Mouse (Mus musculus): ENCODE measurements around the gene Gm3336. TPM values are rescaled to one million over a fixed set of nuclear protein-coding genes. Genes with fewer than 3 reads are reported as not detected.

Gene Gm3336
- polyA plus RNA-seq, 1 experiment from 2014 or later, result not detected

GRCm38 (mm10) chr8:70720739-70721138, 2.4 kb downstream of the Gm3336 start:
- no peaks in the 10 kb centered on the region for H3K36me3 ChIP-seq
- H3K27ac ChIP-seq, result no peak overlapping the region
- H3K9ac ChIP-seq, result no peak overlapping the region
- WGBS, result 5% methylated on average over 3 of the region's 3 CpGs
- no peaks in the 10 kb centered on the region for H3K9me3 ChIP-seq
- no peak overlapping the region for H3K4me3 ChIP-seq
- no peak for ATAC-seq (ENCODE audit: insufficient number of reproducible peaks, low FRiP score, low TSS enrichment, low read depth)
- H3K27me3 ChIP-seq, result 0 out of 2 replicates have a peak, but pooled peaks cover 8% of the 10 kb centered on the region
- H3K4me1 ChIP-seq, result peaks cover 3% of the 10 kb centered on the region; the same call in 1 of the 2 replicates
- no peak overlapping the region for H3K4me2 ChIP-seq

DNA sequence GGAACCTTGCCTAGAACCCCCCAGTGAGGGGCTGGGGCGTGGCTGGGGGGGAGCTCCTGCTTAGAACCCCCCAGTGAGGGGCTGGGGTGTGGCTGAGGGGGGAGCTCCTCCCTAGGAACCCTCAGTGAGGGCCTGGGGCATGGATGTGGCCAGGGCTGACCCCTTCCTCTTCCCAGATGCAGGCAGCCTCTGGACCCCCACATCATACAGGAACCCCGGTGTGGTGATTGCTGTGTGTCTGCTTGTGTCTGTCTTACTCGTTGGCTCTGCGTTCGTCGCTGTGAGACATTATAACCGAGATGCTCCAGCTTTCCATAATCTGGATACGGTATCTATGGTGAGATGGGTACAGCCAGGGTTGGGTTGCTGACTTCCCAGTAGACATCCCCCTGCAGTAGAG, 3.3 kb downstream of the Gm3336 start:
- Histone ChIP-seq H3K4me1 (peaks cover 3% of the 10 kb centered on the region; the same call in 1 of the 2 replicates), H3K36me3 (no peaks in the 10 kb centered on the region), H3K4me3 (no peak overlapping the region), H3K4me2 (no peak overlapping the region), H3K9me3 (no peaks in the 10 kb centered on the region), H3K9ac (no peak overlapping the region), H3K27me3 (peaks cover 15% of the 10 kb centered on the region), H3K27ac (no peak overlapping the region)
- WGBS, result 78% methylated on average over 8 of the region's 8 CpGs
- no peak for ATAC-seq (ENCODE audit: insufficient number of reproducible peaks, low FRiP score, low TSS enrichment, low read depth)

DNA sequence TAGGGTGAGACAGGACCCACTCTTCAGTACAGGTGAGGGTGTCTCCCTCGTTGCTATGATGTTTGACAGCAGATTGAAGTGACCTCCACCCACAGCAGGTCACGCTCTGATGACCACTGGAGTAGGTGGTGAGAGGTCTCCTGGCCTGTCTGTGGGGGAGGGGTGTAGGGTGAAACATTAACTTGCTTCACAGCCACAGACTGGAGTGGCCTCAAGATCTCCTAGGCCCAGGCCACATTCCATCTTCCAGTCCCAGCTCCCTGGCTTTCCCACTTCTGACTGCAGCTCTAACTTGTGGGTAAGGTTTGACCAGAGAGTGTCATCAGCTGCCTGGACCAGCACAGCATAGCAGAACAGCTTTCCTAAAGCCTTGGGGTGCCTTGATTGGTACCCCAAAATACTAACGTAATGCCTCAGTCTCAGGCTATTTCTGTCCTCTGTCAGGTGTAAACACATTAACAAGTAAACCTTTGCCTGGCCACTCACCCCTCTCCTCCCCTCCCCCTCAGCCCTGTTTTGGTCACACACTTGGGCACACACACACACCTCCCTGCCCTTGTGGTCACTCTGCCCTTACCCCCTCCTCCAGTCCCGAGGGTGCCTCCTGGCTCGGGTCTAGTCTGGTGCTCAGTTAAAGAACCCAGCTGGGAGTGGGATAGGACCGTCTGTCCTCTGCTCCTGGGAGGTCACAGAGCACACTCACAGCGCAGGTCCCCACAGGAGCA, 5.3 kb downstream of the Gm3336 start, which contains the start of gene Pde4c:
Pde4c (plus strand) TSS at position 235 of the 725 bp plus-strand sequence.
- H3K9me3 ChIP-seq, result no peaks in the 10 kb centered on the region
- peaks cover 27% of the 10 kb centered on the region for H3K27me3 ChIP-seq
- H3K9ac ChIP-seq, result no peak within 1 kb of the TSS
- no peaks in the 10 kb centered on the region for H3K4me1 ChIP-seq
- H3K36me3 ChIP-seq, result no peaks in the 10 kb centered on the region
- H3K4me2 ChIP-seq, result no peak within 1 kb of the TSS
- ATAC-seq (ENCODE audit: insufficient number of reproducible peaks, low FRiP score, low TSS enrichment, low read depth), result no peak
- WGBS, result 62% methylated on average over 7 of the region's 7 CpGs
- no peak within 1 kb of the TSS for H3K4me3 ChIP-seq
- H3K27ac ChIP-seq, result no peak within 1 kb of the TSS

DNA sequence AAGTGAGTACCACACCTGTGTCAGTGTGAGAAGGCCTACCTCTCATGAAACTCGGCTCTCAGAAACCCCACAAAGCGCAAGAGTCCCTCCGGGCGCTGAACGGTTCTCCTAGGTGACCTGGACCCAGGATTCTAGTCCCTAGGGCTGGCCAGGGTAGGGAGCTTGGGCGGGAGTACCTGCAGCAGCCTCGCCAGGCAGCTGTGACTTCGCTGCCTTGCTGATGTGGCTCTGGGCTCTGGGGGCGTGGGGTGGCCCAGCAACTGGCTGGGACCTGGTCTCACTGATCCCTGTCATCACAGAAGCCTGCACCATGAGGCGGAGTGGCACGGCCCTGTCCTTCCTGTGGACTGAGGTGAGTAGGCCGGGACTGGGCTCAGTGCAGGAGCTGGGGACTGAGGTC, 5.9 kb downstream of the Gm3336 start:
- H3K4me1 ChIP-seq, result no peaks in the 10 kb centered on the region
- no peak overlapping the region for H3K9ac ChIP-seq
- no peak for ATAC-seq (ENCODE audit: insufficient number of reproducible peaks, low FRiP score, low TSS enrichment, low read depth)
- 78% methylated on average over 12 of the region's 12 CpGs for WGBS
- H3K9me3 ChIP-seq, result no peaks in the 10 kb centered on the region
- no peak overlapping the region for H3K27ac ChIP-seq
- H3K4me3 ChIP-seq, result no peak overlapping the region
- no peaks in the 10 kb centered on the region for H3K36me3 ChIP-seq
- H3K4me2 ChIP-seq, result no peak overlapping the region
- peaks cover 33% of the 10 kb centered on the region for H3K27me3 ChIP-seq

DNA sequence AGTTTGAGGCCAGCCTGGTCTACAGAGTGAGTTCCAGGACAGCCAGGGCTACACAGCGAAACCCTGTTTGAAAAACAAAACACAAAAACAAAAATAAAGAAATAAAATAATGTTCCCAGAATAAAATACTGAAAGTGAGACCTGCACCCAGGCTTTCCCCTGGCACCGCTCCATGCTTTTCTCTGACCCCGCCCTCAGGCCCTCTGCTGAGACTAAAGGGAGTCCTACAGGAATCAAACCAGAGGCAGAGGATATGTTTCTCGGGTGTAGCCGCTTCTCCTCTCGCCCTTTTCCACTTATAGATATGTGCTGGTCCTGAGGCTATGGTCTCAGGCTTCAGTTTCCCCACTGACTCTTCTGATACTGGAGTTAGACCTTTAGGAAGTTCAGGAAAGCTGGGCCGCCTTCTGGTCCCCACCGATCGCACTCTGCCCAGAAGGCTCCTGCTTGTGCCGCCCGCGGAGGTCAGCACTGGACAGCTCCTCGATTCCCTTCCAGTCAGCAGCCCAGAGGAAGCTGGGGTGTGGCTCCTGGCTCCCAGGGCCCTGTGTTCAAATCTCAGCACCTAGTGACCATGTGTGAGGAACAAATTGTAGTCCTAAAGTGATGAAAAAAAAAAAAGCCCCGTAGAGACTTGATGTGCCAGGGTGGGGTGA, 7.6 kb downstream of the Gm3336 start:
- Histone ChIP-seq H3K4me1 (peaks cover 7% of the 10 kb centered on the region), H3K27me3 (peaks cover 49% of the 10 kb centered on the region), H3K27ac (no peak overlapping the region), H3K36me3 (no peaks in the 10 kb centered on the region), H3K4me3 (no peak overlapping the region), H3K9me3 (no peaks in the 10 kb centered on the region), H3K9ac (no peak overlapping the region), H3K4me2 (no peak overlapping the region)
- ATAC-seq (ENCODE audit: insufficient number of reproducible peaks, low FRiP score, low TSS enrichment, low read depth), result no peak
- WGBS, result 25% methylated on average over 14 of the region's 14 CpGs

DNA sequence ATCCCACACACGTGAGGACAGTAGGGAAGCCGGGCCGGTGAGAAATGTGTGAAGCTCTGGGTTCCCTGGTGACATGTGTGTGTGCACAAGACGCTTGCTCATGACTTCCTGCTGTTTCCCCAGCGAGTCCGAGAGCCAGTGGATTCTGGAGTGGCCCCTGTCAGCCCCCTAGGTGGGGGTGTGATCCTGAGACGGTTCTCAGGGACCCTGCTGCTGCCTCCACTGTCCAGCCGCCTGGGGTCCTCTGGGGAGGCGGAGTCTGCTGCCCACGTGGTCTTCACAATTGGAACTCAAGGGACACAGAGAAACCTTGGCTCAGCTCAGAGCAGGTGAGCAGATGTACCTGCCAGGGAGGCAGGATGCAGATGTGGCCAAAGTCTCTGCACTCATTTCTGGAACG, 8.4 kb downstream of the Gm3336 start:
- H3K9me3 ChIP-seq, result no peaks in the 10 kb centered on the region
- 45% methylated on average over 11 of the region's 11 CpGs for WGBS
- peaks cover 57% of the 10 kb centered on the region for H3K27me3 ChIP-seq
- no peak overlapping the region for H3K27ac ChIP-seq
- no peak for ATAC-seq (ENCODE audit: insufficient number of reproducible peaks, low FRiP score, low TSS enrichment, low read depth)
- H3K4me2 ChIP-seq, result no peak overlapping the region
- no peak overlapping the region for H3K4me3 ChIP-seq
- peaks cover 7% of the 10 kb centered on the region for H3K4me1 ChIP-seq
- no peak overlapping the region for H3K9ac ChIP-seq
- H3K36me3 ChIP-seq, result no peaks in the 10 kb centered on the region

DNA sequence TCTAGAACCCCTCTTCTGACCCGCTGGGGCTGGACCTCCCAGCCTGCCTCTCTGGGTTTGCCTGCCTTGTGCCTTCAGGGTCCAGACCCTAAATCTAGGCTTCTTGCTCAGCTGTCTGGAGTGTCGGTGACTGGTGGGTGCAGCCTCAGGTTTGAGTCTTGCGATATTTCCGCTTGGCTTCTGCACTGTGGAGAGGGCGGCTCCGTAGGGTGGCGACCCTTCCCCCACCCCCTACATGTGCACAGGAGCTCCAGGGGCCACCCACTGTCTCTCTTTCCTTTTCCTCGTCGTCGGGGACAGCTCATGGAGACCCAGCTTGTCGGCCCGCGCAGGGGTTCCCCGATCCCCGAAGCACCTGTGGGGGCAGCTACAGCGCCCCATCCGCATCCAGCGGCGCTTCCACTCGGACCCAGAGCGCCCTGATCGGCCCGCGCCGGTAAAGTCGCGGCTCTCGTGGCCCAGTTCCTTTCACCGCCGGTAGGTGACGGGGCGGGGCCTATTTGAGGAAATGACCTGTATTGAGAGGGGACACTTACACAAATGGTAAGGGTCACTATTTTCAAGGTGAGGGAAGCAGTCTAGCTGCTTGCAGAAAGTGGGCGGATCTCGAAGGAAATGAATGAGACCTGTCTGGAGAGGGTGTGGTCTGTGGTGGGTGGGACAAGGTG, 11.6 kb downstream of the Gm3336 start:
- peaks cover 71% of the 10 kb centered on the region for H3K27me3 ChIP-seq
- WGBS, result 4% methylated on average over 34 of the region's 34 CpGs

GRCm38 (mm10) chr8:70730956-70731355, 12.6 kb downstream of the Gm3336 start:
- Histone ChIP-seq H3K9me3 (no peaks in the 10 kb centered on the region), H3K27ac (no peak overlapping the region), H3K4me3 (no peak overlapping the region), H3K4me2 (no peak overlapping the region), H3K9ac (no peak overlapping the region), H3K36me3 (no peaks in the 10 kb centered on the region), H3K4me1 (peaks cover 7% of the 10 kb centered on the region), H3K27me3 (peaks cover 68% of the 10 kb centered on the region)
- 86% methylated on average over 4 of the region's 4 CpGs for WGBS
- ATAC-seq (ENCODE audit: insufficient number of reproducible peaks, low FRiP score, low TSS enrichment, low read depth), result no peak

More for the DNA sequence above, 11.6 kb downstream of the Gm3336 start:
- H3K9me3 ChIP-seq, result no peaks in the 10 kb centered on the region
- peaks cover 7% of the 10 kb centered on the region for H3K4me1 ChIP-seq
- H3K4me2 ChIP-seq, result peak overlapping the region; percentile 47
- no peak overlapping the region for H3K27ac ChIP-seq
- ATAC-seq (ENCODE audit: insufficient number of reproducible peaks, low FRiP score, low TSS enrichment, low read depth), result no peak
- H3K9ac ChIP-seq, result peak overlapping the region; percentile 21; the same call in 1 of the 2 replicates
- peak overlapping the region; percentile 24 for H3K4me3 ChIP-seq
- no peaks in the 10 kb centered on the region for H3K36me3 ChIP-seq

- H3K9me3 ChIP-seq, result no peaks in the 10 kb centered on the region
- no peak overlapping the region for H3K4me2 ChIP-seq
- ATAC-seq (ENCODE audit: insufficient number of reproducible peaks, low FRiP score, low TSS enrichment, low read depth), result no peak
- WGBS, result 66% methylated on average over 5 of the region's 5 CpGs
- peaks cover 43% of the 10 kb centered on the region for H3K27me3 ChIP-seq
- no peaks in the 10 kb centered on the region for H3K36me3 ChIP-seq
- H3K4me3 ChIP-seq, result no peak overlapping the region
- H3K9ac ChIP-seq, result no peak overlapping the region
- no peak overlapping the region for H3K27ac ChIP-seq
- no peaks in the 10 kb centered on the region for H3K4me1 ChIP-seq
Observed at GRCm38 (mm10) chr8:70737705-70738104, 19.4 kb downstream of the Gm3336 start.

- no peak overlapping the region for H3K9ac ChIP-seq
- no peak overlapping the region for H3K4me2 ChIP-seq
- peaks cover 4% of the 10 kb centered on the region for H3K4me1 ChIP-seq
- H3K4me3 ChIP-seq, result no peak overlapping the region
- no peaks in the 10 kb centered on the region for H3K9me3 ChIP-seq
- H3K36me3 ChIP-seq, result no peaks in the 10 kb centered on the region
- no peak overlapping the region for H3K27ac ChIP-seq
- no peak for ATAC-seq (ENCODE audit: insufficient number of reproducible peaks, low FRiP score, low TSS enrichment, low read depth)
- H3K27me3 ChIP-seq, result peaks cover 45% of the 10 kb centered on the region
- WGBS, result 44% methylated on average over 3 of the region's 3 CpGs
Observed at GRCm38 (mm10) chr8:70738211-70738610, 19.9 kb downstream of the Gm3336 start.

DNA sequence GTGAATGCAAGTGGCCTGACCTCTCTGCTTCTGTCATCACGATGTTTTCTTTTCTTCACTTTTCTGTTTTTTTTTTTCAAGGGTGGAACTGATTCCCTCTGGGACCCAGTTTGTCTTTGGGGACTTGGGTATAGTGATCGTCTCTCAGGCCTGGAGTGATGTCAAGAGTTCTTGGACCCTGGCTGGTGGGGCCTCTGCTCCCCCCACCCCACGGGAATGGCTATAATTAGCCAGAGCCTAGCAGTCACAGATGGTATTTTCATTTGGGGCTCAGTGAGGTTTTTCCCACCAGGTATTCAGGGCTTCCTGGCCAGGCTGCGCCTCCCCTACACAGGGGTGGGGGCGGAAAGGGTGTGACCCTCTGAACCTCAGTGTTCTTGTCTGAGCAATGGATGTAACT, 23.3 kb downstream of the Gm3336 start:
- Histone ChIP-seq H3K27me3 (peaks cover 78% of the 10 kb centered on the region), H3K4me2 (no peak overlapping the region), H3K9ac (no peak overlapping the region), H3K27ac (no peak overlapping the region), H3K36me3 (no peaks in the 10 kb centered on the region), H3K9me3 (no peaks in the 10 kb centered on the region), H3K4me3 (no peak overlapping the region), H3K4me1 (peaks cover 16% of the 10 kb centered on the region)
- ATAC-seq (ENCODE audit: insufficient number of reproducible peaks, low FRiP score, low TSS enrichment, low read depth), result no peak
- WGBS, result 52% methylated on average over 5 of the region's 5 CpGs

DNA sequence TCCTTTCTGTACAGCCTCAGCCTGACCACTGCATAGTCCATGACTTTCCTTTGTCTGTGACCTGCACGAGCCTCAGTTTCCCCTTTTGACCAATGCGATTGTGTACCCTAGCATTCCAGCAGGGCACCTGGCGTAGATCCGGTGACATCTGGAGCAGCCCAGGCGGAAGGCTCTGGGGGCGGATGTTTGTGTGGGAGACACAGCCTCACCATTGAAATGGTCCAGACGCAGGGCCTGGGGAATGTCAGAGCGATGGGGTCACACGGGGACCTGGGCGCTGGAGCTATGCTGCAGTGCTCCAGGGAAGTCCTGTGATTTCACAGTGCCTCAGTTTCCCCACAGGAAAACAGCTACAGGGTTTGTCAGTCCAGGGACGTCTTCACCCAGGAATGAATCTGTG, 23.8 kb downstream of the Gm3336 start:
- Histone ChIP-seq H3K9ac (no peak overlapping the region), H3K9me3 (no peaks in the 10 kb centered on the region), H3K36me3 (no peaks in the 10 kb centered on the region), H3K27me3 (peaks cover 82% of the 10 kb centered on the region), H3K27ac (no peak overlapping the region), H3K4me1 (peaks cover 16% of the 10 kb centered on the region), H3K4me2 (no peak overlapping the region), H3K4me3 (no peak overlapping the region)
- 54% methylated on average over 11 of the region's 11 CpGs for WGBS
- ATAC-seq (ENCODE audit: insufficient number of reproducible peaks, low FRiP score, low TSS enrichment, low read depth), result no peak
